Mouse (Mus musculus) CH12.LX (cell line): ENCODE results near the gene Nsf. TPM values are rescaled to one million over a fixed set of nuclear protein-coding genes. Genes with fewer than 3 reads are reported as not detected.

Experiments used
- DNase-seq: peaks from one replicate; pipeline ENCODE4 v3.0.0-alpha.2; 2013; ENCODE audit errors: extremely low read depth
- H3K27ac ChIP-seq: 2 replicates; pipeline ENCODE4 v1.5.1; 2012; ENCODE audit warnings: low read depth, mild to moderate bottlenecking, control low read depth, moderate library complexity; ENCODE audit not compliant: insufficient read depth
- H3K27me3 ChIP-seq: replicated peaks from 2 replicates; pipeline ENCODE3; 2012; ENCODE audit warnings: inconsistent platforms
- H3K36me3 ChIP-seq, 2 experiments: replicated peaks in 1 of 2; 2 replicates each; pipeline versions ENCODE3 to v1.6.1; 2012; ENCODE audit warnings: inconsistent platforms in 1 of 2, low read length in 1 of 2, mild to moderate bottlenecking in 1 of 2, mixed read lengths in 1 of 2, moderate library complexity in 1 of 2; ENCODE audit not compliant: control insufficient read depth in 1 of 2, insufficient read depth in 1 of 2
- H3K4me1 ChIP-seq, 2 experiments: 2 replicates each; pipeline ENCODE4 v1.6.1; 2012; ENCODE audit warnings: inconsistent platforms in 1 of 2, moderate library complexity in 1 of 2; ENCODE audit not compliant: insufficient read depth in 2 of 2, control insufficient read depth in 1 of 2
- H3K4me2 ChIP-seq: 2 replicates; pipeline ENCODE4 v1.6.1; 2012; ENCODE audit warnings: low read depth, mild to moderate bottlenecking, control low read depth; ENCODE audit not compliant: poor library complexity, insufficient read depth, severe bottlenecking
- H3K4me3 ChIP-seq, 3 experiments: fragments of 150-350 bp in 1 of 3; sonication (generic) in 1 of 3; replicated peaks in 1 of 3; 2 replicates each; pipeline versions ENCODE3 to v1.5.1; 2011 to 2012; ENCODE audit warnings: low read depth in 2 of 3, low read length in 2 of 3, mild to moderate bottlenecking in 2 of 3, moderate library complexity in 2 of 3, control low read depth in 1 of 3, improper control_type of control experiment in 1 of 3, inconsistent platforms in 1 of 3, mixed read lengths in 1 of 3; ENCODE audit not compliant: poor library complexity in 1 of 3
- H3K79me2 ChIP-seq: replicated peaks from 2 replicates; pipeline ENCODE4 v1.6.1; 2012; ENCODE audit warnings: mild to moderate bottlenecking, moderate library complexity; ENCODE audit not compliant: control insufficient read depth, poor library complexity, insufficient read depth, severe bottlenecking; ENCODE audit errors: extremely low read depth
- H3K9ac ChIP-seq: 2 replicates; pipeline ENCODE4 v1.6.1; 2012; ENCODE audit warnings: low read depth, mild to moderate bottlenecking, control low read depth, moderate library complexity; ENCODE audit not compliant: insufficient read depth
- H3K9me3 ChIP-seq: replicated peaks from 2 replicates; pipeline ENCODE3; 2012; ENCODE audit warnings: low read length, inconsistent platforms, mixed read lengths
- CHD2 ChIP-seq: IDR thresholded peaks from 2 replicates; pipeline ENCODE4 v1.6.1; 2011; ENCODE audit warnings: low read length, improper control_type of control experiment
- CTCF ChIP-seq, 2 experiments: IDR thresholded peaks in 1 of 2; conservative IDR thresholded peaks in 1 of 2; 2 replicates each; pipeline ENCODE4 v1.5.1; 2011 to 2012; ENCODE audit warnings: low read depth in 2 of 2, low read length in 2 of 2, improper control_type of control experiment in 1 of 2, inconsistent platforms in 1 of 2, mild to moderate bottlenecking in 1 of 2, moderate library complexity in 1 of 2
- E2F4 ChIP-seq: IDR thresholded peaks from 2 replicates; pipeline ENCODE4 v1.6.1; 2011; ENCODE audit warnings: low read depth, low read length, improper control_type of control experiment; ENCODE audit not compliant: insufficient replicate concordance
- ELF1 ChIP-seq: IDR thresholded peaks from 2 replicates; pipeline ENCODE4 v1.6.1; 2014; ENCODE audit warnings: low read depth, mild to moderate bottlenecking, inconsistent platforms, low read length, improper control_type of control experiment
- HCFC1 ChIP-seq: IDR thresholded peaks from 2 replicates; pipeline ENCODE4 v1.6.1; 2012; ENCODE audit warnings: low read depth, mild to moderate bottlenecking, inconsistent platforms, low read length, improper control_type of control experiment
- IRF4 ChIP-seq: IDR thresholded peaks from 2 replicates; pipeline ENCODE4 v1.6.1; 2014; ENCODE audit warnings: low read depth, mild to moderate bottlenecking, inconsistent platforms, low read length, improper control_type of control experiment
- JUN ChIP-seq: IDR thresholded peaks from 2 replicates; pipeline ENCODE4 v1.6.1; 2011; ENCODE audit warnings: low read depth, mild to moderate bottlenecking, low read length, improper control_type of control experiment, moderate library complexity; ENCODE audit not compliant: insufficient read depth
- JUND ChIP-seq: conservative IDR thresholded peaks from 2 replicates; pipeline ENCODE4 v1.6.1; 2011; ENCODE audit warnings: low read depth, low read length, improper control_type of control experiment
- KAT2A ChIP-seq: IDR thresholded peaks from 2 replicates; pipeline ENCODE4 v1.6.1; 2012; ENCODE audit warnings: low read length, improper control_type of control experiment, inconsistent platforms; ENCODE audit not compliant: insufficient replicate concordance
- MAFK ChIP-seq: IDR thresholded peaks from 2 replicates; pipeline ENCODE4 v1.6.1; 2011; ENCODE audit warnings: low read length, improper control_type of control experiment; ENCODE audit not compliant: insufficient replicate concordance
- MAZ ChIP-seq: IDR thresholded peaks from 2 replicates; pipeline ENCODE4 v1.6.1; 2012; ENCODE audit warnings: low read depth, mild to moderate bottlenecking, inconsistent platforms, low read length, improper control_type of control experiment, moderate library complexity
- MEF2A ChIP-seq: IDR thresholded peaks from 2 replicates; pipeline ENCODE4 v1.6.1; 2014; ENCODE audit warnings: low read depth, mild to moderate bottlenecking, inconsistent platforms, low read length, improper control_type of control experiment, borderline replicate concordance
- NELFE ChIP-seq: IDR thresholded peaks from 2 replicates; pipeline ENCODE4 v1.6.1; 2011; ENCODE audit warnings: low read depth, low read length, improper control_type of control experiment
- RAD21 ChIP-seq: IDR thresholded peaks from 2 replicates; pipeline ENCODE4 v1.6.1; 2011; ENCODE audit warnings: low read depth, mild to moderate bottlenecking, low read length, improper control_type of control experiment, moderate library complexity
- SMC3 ChIP-seq: IDR thresholded peaks from 2 replicates; pipeline ENCODE4 v1.6.1; 2011; ENCODE audit warnings: low read depth, low read length, improper control_type of control experiment
- TBP ChIP-seq: conservative IDR thresholded peaks from 2 replicates; pipeline ENCODE4 v1.6.1; 2011; ENCODE audit warnings: low read depth, low read length, improper control_type of control experiment
- USF2 ChIP-seq: conservative IDR thresholded peaks from 2 replicates; pipeline ENCODE4 v1.6.1; 2011; ENCODE audit warnings: low read depth, low read length, improper control_type of control experiment
- ZC3H11A ChIP-seq: IDR thresholded peaks from 2 replicates; pipeline ENCODE4 v1.6.1; 2012; ENCODE audit warnings: low read depth, mild to moderate bottlenecking, inconsistent platforms, low read length, improper control_type of control experiment
- ZMIZ1 ChIP-seq: IDR thresholded peaks from 2 replicates; pipeline ENCODE4 v1.6.1; 2012; ENCODE audit warnings: low read depth, mild to moderate bottlenecking, inconsistent platforms, low read length, improper control_type of control experiment
- ZNF384 ChIP-seq: IDR thresholded peaks from 2 replicates; pipeline ENCODE4 v1.6.1; 2012; ENCODE audit warnings: low read depth, low read length, improper control_type of control experiment, inconsistent platforms
- dilution Hi-C: fragments of 300-500 bp; cut with MboI; formaldehyde crosslinking; loops from 2 replicates; pipeline ENCODE4 v1.14.3; 2020; ENCODE audit warnings: low sequenced_read_pairs; ENCODE audit not compliant: extremely low pct_unique_long_range_greater_than_20kb, extremely low pct_ligation_motif_present
- in situ Hi-C: fragments of 300-500 bp; cut with MboI; formaldehyde crosslinking; loops from 3 replicates; pipeline ENCODE4 v1.14.3; 2019; ENCODE audit warnings: low sequenced_read_pairs, low pct_ligation_motif_present, low pct_unique_long_range_greater_than_20kb, mixed read lengths
- polyA plus RNA-seq: library from polyadenylated mRNA; unstranded; fragments of >175 nt; gene quantifications from 2 replicates; pipeline ENCODE4 v1.2.1, GENCODE M21; 2012; ENCODE audit warnings: low read depth; ENCODE audit not compliant: insufficient read length
- total RNA-seq, 2 experiments: library from RNA; depleted of rRNA; stranded (reverse); fragments of 300-350 nt in 1 of 2; fragments of >200 nt in 1 of 2; gene quantifications; 2 replicates each; pipeline ENCODE4 v1.2.3; 2012 to 2014

Gene Nsf
- total and polyA plus RNA-seq, 3 experiments: 48.1 to 99.3 (median 50.9) TPM

DNA sequence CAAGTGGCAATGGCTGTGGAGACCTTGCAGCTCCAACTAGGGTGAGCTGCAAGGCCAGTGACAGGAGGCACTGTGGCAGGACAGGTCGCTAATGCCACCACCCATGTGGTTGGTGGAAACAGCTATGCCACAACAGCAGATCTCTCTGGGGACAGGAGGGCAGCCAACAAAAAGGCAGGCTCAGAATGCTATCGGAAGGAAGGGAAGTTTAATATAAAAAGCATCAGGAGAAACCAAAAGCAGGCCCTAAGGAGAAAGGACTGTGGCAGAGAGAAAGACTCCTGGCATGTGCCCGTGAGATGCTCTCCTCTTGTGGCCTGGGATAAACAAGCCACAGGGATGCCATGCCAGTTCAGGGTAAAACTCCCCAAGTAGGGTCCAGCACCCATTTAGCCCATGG lies 122.1 kb downstream of the Nsf start:
- no peaks in the 10 kb centered on the region for H3K27me3 ChIP-seq
- no peak overlapping the region for H3K4me3 ChIP-seq
- in situ Hi-C loops: no loop called here
- DNase-seq: no peak
- H3K79me2 ChIP-seq: no peaks in the 10 kb centered on the region
- H3K4me1 ChIP-seq: no peaks in the 10 kb centered on the region
- H3K27ac ChIP-seq: no peak overlapping the region
- peaks cover 20 to 92% of the 10 kb centered on the region in 2 experiments for H3K36me3 ChIP-seq
- dilution Hi-C loops: no loop called here
- no peak overlapping the region for H3K9ac ChIP-seq
- H3K4me2 ChIP-seq: no peak overlapping the region
- no peaks in the 10 kb centered on the region for H3K9me3 ChIP-seq
- TF ChIP-seq SMC3 (no peak), ELF1 (no peak), ZNF384 (no peak), HCFC1 (no peak), JUN (no peak), JUND (no peak), MEF2A (no peak), ZMIZ1 (no peak), CHD2 (no peak), MAZ (no peak), TBP (no peak), NELFE (no peak), ZC3H11A (no peak), RAD21 (no peak), E2F4 (no peak), MAFK (no peak), CTCF (conservative IDR thresholded peaks at IDR 0.05 in 1 of 2, IDR thresholded peaks at IDR 0.05 in 1 of 2; ENCODE audit: low read depth in 2 of 2, low read length in 2 of 2) (no peak)

DNA sequence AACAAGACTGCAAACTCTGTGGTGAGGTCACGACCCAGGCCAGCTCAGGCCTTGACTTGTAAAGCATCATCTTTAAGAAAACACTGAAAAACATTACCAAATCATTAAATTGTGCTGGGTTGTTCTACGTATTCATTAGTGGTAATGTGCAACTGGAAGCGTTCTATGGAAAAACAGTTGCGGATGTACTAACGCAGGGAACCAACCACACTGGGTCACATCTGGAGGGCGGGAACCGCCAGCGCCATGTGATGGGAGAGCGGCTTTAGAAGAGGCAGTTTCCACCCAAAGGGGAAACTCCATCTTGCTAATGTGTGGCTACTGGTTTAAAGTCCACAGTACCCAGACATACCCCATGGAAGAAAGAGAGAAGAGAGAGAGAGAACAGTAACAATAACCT lies 123.4 kb downstream of the Nsf start:
- Histone ChIP-seq H3K4me3 (no peak overlapping the region), H3K27me3 (no peaks in the 10 kb centered on the region), H3K9me3 (no peaks in the 10 kb centered on the region), H3K79me2 (no peaks in the 10 kb centered on the region), H3K36me3 (peaks cover 22 to 90% of the 10 kb centered on the region in 2 experiments), H3K27ac (no peak overlapping the region)
- dilution Hi-C loops: no loop called here
- no peak for TF ChIP-seq USF2
- no peak for TF ChIP-seq KAT2A
- no peak for TF ChIP-seq IRF4
- TF ChIP-seq, all 38 proteins: peak for 0
- Histone ChIP-seq H3K4me2 (no peak overlapping the region), H3K9ac (no peak overlapping the region), H3K4me1 (no peaks in the 10 kb centered on the region)
- in situ Hi-C loops: no loop called here
- DNase-seq: no peak
